Mouse (Mus musculus) frontal cortex, postnatal 10 days (tissue): ENCODE results near the gene Tgfb2.
A peak's percentile ranks its signal among the peaks of the same experiment; 100 is the strongest.

ENCODE experiments used
- DNase-seq, 2 experiments: peaks; one replicate each; pipeline ENCODE4 v3.0.0; 2022; ENCODE audit warnings: low spot score in 2 of 2, mixed read lengths in 1 of 2

Gene Tgfb2

DNA sequence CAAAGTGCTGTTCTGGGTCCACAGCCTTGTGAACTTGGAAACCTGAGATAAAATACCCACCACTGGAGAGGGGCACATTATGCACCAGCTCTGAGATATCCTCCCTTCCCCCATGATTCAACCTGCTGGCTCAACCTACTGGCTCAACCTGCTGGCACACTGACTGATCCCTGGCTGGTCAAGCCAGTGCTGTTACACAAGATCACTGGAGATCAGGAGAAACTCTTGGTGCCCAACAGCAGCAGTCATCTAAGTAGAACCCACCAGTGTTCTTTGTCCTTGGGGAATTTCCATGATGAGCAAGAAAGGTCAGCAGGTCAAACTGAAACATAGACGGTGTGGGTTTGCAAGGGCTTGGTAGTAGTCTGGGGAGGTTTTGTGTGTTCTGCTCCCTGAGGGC is 49.6 kb downstream of the Tgfb2 start:
- no peak for DNase-seq

DNA sequence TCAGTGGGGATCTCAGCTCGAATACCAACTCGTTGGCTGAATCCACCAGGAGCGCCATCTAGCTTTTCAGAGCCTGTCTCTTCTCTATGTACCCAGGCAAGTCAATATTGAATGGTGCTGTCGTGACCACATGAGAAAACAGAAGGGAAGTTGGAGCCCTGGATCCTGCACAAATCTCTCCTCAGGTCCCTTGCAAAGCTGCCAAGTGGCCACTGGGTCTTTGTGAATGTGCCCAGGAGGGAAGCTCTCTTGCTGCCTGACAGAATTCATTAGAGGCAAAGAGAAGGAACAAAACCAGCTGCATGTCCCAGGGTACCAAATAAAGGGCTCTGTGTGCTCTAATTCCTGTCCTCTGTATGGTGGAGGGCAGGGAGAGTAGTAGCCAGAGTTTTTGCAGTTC is 50.7 kb downstream of the Tgfb2 start:
- DNase-seq: peak; percentile 44 to 54

DNA sequence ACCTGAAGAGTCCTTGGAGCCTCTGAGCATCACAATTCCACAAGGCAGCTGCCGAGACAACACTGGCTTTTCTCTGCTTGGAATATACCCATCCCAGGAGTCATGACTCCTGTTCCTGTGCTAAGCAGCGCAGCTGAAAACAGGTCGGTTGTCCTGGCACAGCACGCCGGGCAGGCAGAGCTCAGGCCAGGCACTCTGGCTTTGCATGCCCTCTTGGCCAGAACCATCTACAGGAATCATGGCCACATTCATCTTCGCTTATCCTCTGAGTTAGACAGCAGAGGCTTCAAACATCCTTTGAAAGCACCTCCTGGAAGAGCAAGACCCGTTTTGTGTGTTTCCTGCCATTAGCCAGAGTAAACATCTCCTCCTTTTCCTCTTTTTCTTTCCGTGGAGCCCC is 53.6 kb downstream of the Tgfb2 start:
- DNase-seq: no peak

DNA sequence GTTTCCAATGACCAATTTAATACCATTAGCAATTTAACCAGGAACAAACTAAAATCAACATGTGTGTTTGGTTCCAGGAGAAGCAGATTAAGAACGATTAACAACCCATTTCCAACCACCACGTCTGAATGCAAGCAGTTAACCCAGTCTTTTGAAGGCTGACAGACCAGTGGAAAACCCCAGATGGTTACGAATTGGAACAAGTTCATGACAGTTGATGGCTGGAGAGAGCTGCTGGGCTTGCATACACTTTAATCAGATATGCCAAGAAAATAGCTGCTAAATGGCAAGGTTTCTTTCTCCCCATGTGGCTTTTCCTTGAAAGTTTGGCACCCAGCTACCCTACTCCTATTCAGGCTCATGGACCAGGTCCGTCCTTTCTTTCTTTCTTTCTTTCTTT is 55.8 kb downstream of the Tgfb2 start:
- no peak for DNase-seq

DNA sequence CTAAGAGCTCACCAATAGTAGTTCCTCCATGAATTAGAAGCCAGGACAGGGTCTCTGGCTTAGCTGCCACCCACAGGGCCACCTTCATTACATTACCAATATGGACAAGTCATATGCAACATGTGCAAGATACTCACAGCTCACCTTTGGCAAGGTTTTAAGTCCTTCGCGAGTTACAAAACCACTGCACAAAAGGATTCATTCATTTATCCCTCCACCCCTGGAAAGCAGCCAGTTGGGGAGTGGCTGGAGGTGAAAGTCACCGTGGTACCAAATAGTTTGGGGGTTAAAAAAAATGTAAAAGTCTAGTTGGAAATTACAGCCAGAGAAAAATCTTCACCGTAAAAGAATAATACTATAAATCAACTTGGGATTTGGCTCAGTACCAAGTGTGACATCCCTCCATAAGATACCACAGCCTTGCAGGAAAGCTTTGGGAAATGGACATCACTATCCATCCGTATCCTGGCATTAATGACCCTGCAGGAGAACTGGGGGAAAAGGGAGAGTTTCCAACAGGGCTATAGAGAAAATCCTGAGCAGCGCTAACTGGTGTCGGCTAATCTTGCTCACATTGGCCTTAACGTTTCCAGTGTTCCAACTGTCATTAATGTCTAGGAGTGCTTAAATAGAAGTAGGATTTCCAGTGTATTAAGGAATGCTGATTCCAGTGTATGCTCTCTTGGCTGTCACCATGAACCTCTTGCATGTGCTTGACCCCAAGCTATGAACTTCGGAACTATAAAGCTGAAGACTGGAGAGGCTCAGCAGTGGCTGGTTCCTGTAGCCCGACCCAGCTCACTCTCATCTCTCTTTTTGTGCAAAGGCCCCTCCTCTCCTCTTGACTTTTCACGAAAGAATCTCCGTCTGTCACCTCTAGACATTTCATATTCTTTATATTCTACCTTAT is 68.2 kb downstream of the Tgfb2 start:
- no peak for DNase-seq

DNA sequence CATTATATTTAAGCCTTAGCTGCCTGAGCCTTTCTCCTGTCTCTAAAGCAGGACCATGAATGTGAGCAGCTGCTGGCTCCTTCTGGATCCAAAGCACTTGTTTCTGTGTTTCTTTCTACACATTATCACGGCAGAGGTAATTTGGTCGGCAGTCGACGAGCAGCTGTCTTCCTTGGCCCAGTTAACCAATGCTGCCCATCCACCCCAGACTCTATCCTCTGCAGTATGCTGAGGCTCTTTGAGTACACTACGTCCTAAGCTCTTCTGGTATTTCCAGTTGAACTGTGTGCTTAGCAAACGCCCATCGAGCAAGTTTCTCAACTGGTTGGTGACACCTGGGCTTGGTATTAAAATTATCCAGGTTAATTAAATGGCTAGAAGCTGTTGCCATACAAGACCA is 70.7 kb downstream of the Tgfb2 start:
- DNase-seq: no peak

DNA sequence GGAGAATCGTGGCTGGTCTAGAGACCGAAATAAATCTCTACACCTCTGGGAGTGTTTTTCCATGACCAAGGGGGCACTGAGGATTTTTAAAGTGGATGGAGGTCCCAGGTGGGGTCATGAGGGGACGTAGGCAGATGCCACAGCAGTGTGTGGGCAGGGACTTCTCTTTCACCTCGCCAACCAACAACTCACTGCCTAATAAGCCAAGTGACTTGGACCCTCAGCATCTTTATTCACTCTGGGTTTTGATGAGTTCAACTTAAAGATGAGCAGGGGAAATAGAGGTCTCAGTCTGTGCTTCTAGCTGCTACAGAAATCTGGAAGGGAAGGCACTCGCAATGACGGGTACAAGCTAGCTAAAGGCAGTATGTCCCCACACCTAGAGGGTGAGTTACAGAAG is 74.3 kb downstream of the Tgfb2 start:
- no peak for DNase-seq

DNA sequence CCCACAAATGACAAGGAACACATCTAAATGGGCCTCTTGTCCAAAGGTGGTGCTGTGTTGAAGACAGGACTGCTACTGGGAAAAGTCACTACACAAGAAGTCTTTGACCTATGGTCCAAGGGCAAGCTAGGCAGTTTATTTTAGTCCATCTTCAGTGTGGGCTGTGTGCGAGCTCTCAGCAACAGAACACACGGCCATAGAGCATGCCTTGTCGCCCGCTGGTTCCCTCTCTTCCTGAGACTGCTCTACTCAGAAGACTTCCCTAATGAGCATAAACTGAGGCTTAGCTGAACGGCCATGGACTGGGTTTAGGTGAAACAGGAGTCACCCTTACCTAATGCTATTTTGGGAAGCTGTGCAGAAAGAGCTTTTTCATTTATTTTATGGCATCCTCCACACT is 74.8 kb downstream of the Tgfb2 start:
- no peak for DNase-seq

DNA sequence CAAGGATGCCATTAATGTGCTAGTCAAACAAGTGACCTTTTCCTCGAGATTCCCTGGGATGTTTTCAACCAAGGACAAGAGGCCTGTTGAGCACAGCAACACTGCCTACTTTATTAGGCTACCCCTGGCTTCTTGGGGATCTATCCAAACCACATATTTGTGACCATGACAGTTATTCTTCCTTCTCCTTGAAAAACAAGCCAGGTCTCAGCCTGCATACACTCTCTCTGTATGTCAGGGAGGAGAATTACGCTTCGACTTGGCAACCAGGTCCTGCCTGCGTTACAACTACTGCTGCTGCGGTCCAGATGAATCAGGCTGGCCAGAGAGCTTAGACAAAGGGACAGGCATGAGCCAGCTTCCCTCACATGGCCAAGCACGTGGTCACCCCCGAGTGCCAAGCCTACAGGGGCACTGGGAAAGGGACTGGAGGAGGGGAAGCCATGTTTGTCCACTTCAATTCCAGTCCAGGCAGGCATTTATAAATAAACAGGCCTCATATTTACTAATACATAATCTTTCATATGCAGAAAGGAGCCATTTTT is 78.3 kb downstream of the Tgfb2 start:
- peak; percentile 41 to 44 for DNase-seq

DNA sequence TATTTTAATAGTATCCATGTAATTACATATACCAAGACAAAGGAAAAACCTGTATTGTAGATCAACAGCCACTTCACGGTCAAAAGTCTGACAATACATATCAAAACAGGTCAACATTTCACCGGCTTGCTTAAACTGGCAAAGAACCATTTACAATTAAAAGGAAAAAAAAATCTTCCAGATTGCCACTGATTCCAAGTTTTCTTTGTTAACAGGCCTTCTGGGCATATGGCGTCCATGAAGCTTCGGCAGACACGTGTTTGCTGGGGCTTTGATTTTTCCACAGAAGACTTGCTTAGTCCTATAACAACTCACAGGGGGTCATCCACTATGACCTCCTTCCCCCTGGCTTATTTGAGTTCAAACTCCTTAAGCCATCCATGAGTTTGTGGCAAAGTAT is 81.3 kb downstream of the Tgfb2 start:
- DNase-seq: no peak

DNA sequence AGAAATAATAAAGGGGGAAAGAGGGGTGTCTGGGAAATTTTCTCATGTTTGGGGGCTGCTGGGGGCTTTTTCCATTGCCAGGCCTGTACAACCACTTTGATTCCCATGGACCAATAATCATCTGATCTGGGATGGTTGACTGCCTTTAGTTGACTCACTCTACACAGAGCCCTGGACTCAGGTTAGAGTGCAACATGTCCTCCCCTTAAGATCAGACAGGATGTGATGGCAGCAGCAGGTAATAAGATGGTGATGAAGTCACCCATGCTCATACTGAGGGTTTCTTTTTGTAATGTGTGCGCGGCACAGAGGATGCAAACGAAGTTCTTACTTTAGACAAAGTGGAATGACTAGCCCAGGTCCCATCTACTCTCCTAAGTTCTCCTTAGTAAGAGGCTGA is 84.0 kb downstream of the Tgfb2 start:
- no peak for DNase-seq

DNA sequence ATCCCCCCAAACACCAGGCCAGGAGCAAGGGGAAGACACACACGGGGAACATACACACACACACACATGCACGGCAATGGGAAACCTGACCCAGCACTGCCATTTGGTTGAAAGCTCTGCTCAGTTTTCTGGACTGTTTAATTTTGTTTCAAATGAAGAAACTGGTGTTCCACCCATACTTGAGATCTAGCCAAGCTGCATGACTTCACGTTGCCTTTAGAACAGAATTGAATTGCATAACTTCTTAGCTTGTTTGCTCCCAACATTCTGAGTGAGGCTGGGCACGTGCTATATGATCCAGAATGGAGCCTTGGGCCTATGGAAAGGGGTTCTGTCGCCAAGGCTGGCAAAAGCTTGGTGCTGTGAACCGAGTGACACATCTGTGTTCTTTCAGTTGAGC is 87.5 kb downstream of the Tgfb2 start:
- DNase-seq: no peak

DNA sequence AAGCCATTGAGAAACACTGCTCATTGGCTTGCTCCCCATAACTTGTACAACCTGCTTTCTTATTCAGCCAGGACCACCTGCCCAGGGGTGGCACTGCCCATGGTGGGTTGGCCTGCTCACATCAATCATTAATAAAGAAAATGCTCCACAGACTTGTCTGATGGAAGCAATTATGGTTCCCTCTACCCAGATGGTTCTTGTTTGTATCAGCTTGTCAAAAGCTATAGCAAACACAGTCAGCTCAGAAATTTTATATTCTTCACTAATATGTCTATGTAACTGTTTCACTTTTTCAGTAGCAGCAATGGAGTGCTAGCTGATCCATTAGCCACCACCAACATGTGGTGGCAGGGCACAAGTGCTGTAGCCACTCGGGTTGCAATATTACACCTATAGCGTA is 94.4 kb downstream of the Tgfb2 start:
- no peak for DNase-seq

DNA sequence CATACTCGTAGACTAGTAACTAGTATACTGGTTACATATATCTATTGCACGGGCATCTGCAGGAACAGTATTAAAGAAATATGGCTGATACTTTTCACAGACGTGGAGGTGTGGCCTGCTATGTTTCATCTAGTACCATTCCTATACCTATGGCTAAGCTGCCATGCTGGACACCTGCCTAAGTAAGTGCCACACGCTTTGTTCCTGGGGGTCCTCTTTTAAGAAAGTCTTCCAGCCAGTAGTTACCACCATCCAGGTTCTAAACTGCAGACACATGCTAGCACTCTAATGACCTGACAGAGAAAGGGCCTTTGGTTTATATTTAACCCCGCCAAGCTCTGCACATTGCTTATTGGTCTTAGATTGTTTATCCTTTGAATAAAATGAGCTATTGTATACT is 95.3 kb downstream of the Tgfb2 start:
- no peak for DNase-seq

DNA sequence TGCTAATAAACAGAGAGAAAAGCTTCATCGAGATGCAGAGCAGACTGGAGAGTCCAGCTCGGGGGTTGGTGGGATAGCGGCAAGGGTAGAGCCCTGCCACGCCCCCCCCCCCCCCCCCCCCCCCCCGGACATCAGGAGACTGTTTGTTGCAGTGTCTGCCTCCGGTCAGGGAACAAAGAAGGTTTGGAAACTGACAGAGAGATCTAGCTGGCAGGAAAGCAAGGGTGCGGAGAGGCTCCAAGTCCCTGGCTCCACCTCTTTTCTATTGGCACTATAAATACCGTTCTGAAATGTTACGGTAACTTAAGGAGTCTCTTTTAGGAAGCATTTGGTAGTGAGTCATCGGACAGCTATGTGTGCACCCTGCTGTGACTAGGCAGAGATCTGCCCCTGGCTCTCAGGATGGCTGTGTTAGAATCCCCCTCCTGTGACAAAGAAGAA is 96.0 kb downstream of the Tgfb2 start:
- DNase-seq: no peak

DNA sequence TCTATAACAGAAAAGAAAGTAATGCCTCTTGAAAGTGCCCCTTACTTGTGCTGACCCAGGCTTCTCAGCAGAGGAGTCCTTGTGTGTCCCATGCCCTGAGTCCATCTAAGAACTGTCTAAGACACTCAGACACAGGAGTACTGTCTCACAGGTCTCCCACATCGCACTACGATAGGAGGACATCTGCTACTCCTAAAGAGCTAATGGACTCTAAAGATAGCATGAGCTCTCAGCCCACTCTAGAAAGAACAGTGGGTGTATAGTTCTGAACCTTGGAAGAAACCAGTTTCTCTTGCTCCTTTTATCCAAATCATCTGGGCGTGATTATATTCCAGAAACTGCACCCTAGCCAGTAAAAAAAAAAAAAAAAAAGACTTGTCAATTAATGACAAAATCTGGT is 97.7 kb downstream of the Tgfb2 start:
- DNase-seq: no peak

DNA sequence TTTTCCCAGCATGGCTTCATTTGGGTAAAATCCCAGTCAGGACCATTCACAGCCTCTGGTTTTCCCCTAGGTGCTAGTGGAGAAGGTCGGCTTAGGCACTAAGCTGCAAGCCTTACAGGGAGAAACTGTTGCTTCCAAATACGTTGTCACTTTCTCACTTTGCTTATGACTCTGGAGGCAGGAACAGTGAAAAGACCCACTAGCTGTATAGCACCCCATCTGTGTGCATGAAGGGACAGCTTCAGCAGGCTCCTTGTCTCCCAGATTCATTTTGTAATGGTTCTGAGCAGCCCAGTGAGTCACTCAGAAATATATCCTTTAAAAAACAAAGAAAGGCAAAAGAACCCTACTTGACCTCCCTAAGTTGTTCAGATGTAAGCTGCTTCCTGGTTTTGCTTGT is 100.2 kb downstream of the Tgfb2 start:
- no peak for DNase-seq

DNA sequence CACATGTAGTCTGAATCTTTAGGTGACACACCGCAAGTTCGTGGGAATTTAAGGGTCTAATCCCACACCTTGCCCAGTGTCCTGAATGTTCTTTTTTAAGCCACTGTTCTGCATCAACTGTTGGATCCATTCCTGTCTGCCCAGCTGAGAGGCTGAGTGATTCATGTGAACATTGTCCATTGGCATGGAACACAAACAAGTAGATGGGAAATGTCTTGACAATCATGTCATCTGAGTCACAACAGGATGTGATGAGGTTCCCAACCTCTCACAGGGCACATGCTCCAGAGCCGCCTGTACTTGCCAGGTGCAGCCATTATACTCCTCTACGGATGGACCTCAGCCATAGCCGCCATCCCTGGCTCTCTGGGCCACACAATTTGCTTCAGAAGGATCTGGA is 101.7 kb downstream of the Tgfb2 start:
- DNase-seq: no peak

DNA sequence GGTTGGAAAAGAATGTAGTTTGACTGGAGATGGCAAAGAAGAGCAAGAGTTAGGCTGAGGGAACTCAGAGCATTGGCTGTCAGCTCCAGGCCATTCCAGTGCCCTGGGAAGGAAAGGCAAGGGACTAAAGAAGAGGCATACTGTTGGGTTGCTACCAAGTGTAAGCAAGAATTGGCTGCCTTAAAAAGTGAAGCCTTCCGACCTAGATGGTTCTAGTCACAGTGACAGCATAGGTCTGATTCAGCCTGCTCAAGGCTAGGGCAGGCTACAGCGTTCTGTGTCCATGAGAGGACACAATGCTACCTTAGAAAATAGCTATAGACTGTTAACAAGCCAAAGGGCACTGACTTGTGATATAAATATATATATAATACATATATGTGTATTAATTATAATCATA is 117.6 kb downstream of the Tgfb2 start:
- DNase-seq: no peak

DNA sequence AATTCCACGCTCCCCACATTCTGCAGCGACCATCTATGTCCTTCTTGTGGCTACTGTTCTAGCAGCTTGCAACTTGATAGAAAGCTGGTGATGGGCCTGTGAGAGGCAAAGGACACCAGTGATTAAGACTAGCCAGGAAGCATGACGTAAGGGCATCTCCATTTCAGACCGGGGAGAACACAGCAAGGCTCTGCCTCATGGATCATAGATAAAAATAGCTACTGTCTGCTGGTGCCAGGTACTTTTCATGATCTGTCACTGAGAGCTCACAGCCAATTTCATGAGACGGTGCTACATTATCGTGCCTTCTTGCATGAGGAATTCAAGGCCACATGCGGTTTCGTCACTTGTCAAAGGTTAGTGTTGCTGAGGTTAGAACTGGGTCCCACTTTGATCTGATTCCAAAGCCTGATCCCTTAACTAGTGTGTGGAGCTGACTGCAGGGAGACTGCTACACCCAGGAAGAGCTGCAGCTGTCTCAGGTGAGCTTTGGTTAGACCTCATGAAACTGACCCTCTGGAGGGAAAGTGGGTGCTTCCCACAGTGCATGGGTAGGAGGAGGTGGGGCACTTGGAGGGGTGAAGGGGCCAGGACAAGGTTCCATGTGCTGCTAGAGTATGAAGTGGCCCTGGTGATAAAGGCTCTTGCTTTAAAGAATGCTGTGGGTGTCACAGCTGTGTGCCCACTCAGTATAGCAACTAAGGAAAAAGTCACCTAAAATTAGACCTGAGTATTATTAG is 118.6 kb downstream of the Tgfb2 start:
- DNase-seq: no peak

DNA sequence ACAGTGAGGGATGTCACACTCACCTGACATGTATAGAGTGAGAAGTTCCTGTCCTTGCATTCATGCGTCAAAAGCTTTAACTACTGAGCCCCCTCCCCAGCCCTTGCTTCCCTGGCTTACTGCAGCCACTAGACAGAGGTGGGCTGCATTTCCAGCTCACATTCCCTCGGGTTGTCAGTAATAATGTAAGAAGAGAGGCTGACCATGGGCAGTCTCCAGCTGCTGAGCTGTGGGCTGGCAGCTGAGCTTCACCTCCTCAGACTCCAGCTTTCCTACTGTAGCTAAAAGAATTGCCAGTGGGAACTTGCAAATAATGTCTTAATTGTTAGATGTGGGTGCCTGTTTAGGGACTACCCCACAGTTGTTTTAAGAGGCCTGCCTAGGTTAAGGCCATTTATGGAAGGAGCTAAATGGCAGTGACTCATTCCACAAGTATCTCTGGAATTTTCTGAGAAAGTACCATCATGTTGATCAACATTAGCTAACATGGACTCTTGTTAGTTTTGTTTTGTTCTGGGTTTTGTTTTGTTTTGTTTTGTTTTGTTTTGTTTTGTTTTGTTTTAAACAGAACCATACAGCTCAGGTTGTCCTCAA is 120.1 kb downstream of the Tgfb2 start:
- DNase-seq: no peak

DNA sequence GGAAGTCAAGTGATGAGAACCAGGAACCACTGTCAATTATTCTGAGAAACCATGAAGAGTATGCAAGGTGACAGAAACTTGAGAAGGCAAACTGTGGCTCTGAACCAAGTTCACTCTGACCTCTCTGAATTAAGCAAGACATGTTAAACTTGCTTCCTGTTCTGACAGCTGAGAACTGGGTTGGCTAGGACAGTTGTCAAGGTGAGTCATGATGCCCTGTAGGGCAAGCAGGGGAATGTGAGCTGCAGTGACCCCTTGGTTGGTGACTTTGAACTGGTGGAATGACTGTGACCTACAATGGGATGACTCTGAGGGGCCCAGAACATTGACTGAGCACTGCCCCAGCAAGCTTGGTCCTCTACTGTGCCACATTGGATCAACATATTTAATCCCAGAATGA is 121.9 kb downstream of the Tgfb2 start:
- no peak for DNase-seq

DNA sequence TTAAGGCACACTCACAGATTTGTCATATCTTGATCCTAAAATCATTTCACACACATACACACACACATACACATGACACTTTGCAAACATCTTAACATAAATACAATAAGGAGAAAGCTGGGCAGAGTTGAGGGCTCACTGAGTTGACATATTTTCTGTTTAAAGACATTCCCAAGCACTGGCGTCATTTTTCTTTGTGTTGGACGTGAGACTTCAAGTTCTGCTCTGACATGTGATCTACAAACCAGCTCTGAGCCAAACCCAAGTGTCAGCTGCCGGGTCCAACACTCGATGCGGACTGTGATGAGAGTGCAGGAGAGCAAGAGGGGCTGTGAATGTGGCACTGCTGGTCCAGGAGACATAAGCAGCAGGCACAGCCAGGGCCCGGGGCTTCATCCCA is 123.7 kb downstream of the Tgfb2 start:
- no peak for DNase-seq
